Mouse (Mus musculus) retina, embryonic 14.5 days (tissue): Measurements from ENCODE around the gene Stk16.

Experiments used
- DNase-seq: peaks from one replicate; pipeline ENCODE4 v3.0.0-alpha.2; 2015; ENCODE audit warnings: low spot score

Stk16 gene

DNA sequence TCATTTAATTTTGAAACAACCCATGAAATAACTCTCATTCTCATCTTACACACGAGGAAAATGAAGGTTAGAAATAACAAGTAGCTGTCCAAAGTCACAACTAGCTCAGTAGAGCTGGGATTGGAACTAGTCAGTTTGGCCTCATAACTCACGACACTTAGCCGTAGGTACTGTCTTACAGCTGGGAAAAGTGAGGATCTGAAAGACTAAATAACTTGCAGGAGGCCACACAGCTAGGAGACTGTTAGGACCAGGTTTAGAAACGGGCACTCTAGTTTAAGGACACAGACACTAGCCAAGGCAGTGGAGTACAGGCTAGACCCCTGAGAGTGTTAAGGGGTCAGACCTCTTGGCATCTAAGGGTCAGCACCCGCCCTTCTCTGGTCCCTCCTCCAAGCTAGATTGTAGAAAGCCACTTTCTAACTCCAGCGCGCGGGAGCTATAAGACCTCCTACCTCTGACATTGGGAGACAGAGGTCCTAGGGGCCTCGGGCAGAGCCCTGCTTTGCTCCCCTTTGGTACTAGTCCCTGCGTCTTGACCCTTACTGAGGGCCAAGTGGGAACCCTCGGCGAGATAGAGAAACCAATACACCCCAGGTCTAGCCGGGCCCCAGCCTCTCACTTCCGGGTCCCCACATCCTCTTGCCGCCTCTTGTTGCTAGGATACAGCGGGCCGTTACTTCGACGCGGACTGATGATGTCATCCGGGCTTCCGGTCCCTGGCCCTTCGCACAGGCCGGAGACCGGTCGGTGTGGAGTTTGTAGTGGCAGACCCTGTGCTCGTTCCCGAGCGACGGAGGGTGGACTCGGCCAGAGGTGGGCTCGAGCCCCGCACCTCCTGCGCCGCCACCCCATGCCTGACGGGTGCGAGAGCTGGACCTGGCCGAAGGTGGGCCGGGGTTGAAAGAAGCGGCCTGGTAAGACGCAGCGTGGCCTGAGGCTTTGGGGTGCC, at the start of gene Stk16, which contains the start of gene Glb1l:
Gene Stk16, plus strand, starts transcription at position 703 of the 952 bp plus-strand sequence.
Gene Glb1l, minus strand, starts transcription at position 678 of the 952 bp plus-strand sequence.
- peak; percentile 98 for DNase-seq

- no peak for DNase-seq
These were observed 42.6 kb upstream of the Stk16 start for GRCm38 (mm10) chr1:75168093-75168471.

DNA sequence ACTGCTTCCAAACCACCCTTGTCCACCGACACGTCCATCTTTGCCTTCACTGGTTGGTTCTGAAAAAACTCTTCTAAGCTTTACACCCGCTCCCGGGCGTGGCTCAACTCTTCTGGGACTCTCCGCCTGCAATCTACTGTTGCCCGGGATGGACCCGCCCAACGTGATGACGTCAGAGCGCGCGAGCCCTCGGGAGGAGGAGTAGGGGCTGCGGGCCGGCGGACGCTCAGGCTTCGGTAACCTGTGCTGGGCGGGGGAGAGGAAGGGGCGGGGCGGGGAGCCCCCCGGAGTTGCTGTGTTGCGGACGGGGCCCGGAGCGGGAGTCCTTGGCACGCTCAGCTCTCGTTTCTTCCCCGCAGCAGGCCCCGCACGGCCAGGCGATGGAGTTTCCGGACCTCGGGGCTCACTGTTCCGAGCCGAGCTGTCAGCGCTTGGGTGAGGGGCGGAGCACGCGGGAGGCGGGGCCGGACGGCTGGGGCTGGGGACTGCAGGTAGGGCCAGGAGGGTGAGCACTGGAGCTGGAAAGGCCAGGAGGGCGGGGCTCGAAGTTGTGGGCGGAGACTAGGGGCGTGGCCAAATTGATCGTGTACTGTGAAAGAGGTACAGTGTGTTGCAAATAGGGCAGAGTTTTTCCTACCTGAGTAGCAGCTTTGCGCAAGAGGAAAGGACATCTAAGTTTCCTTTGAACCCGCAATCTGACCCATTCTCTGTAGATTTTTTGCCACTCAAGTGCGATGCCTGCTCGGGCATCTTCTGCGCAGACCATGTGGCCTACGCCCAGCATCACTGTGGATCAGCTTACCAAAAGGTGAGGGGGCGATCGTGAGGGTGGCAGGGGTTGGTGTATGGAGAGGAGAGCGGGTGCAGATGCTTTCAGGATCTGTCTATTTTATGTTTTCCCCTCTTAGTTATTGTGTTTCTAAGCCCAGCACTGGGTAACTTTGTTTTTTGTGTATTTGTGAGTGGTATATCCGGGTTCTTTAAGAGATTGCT, 41.9 kb upstream of the Stk16 start, which contains the start of gene Zfand2b:
Gene Zfand2b, plus strand, starts transcription at position 175 of the 993 bp plus-strand sequence.
- peak; percentile 93 for DNase-seq

- peak; percentile 13 for DNase-seq
These were observed 31.1 kb upstream of the Stk16 start for GRCm38 (mm10) chr1:75179334-75180104.

GRCm38 (mm10) chr1:75180105-75180590, 30.5 kb upstream of the Stk16 start, which contains the start of gene Abcb6:
Gene Abcb6 (minus strand): TSS chr1:75180392.
- peak; percentile 95 for DNase-seq

DNA sequence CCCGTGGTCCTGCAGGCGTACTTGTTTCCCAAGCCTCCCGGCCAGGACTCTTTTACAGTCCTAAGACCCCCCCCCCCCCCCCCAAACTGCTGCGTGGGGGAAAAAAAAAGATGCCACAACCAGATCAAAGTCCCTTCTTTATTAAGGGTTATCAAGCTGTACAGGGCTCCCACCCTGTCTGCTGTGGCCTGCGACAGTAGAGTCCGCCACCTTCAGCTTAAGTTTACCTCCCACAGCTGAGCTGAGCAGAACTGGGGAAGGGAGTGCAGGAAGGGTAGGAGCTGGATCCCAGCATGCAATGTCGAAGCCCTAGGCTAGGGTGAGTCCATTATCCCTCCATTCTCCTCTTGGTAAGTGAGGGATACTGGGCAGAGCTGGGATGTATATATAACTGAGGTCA, 29.9 kb upstream of the Stk16 start:
- no peak for DNase-seq

DNA sequence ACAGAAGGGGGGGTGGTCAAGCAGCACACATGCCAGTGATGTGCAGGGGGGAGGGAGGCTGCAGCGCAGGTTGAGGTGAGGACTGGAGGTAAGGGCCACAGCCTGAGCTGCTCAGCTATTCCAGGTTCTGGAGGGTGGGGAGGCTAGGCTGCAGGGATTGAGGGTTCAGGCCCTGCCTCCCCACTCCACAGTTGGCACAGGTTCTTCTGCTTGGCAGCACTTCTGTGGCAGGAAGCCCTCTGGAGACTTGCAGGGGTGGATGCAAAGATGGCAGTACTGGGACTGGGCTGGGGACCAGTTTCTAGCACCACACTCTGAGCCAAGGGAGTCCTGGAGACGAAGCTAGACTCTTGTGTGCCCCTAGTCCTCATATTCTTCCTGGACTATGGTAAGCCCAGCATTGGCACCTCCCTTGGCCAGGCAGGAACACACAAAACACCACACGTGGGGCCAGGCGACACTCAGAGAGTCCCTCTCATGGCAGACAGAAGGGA, 29.2 kb upstream of the Stk16 start:
- DNase-seq = no peak

DNA sequence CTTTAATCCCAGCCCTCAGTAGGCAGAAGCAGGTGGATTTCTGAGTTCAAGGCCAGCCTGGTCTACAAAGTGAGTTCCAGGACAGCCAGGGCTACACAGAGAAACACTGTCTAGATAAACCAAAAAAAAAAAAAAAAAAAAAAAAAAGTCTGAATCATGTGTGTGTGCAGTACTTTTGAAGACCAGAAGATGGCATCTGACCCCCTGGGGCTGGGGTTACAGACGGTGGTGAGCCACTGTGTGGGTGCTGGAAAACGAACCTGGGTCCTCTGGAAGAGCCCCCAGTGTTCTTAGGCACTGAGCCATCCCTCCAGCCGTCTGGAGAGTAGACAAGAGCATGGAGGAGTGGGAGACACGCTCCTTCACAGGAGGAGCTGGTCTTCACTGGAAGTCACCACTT, 28.5 kb upstream of the Stk16 start:
- no peak for DNase-seq

- DNase-seq = no peak
These were observed 25.1 kb upstream of the Stk16 start for GRCm38 (mm10) chr1:75185495-75185894.

- no peak for DNase-seq
These were observed 23.5 kb upstream of the Stk16 start for GRCm38 (mm10) chr1:75187126-75187525.

DNA sequence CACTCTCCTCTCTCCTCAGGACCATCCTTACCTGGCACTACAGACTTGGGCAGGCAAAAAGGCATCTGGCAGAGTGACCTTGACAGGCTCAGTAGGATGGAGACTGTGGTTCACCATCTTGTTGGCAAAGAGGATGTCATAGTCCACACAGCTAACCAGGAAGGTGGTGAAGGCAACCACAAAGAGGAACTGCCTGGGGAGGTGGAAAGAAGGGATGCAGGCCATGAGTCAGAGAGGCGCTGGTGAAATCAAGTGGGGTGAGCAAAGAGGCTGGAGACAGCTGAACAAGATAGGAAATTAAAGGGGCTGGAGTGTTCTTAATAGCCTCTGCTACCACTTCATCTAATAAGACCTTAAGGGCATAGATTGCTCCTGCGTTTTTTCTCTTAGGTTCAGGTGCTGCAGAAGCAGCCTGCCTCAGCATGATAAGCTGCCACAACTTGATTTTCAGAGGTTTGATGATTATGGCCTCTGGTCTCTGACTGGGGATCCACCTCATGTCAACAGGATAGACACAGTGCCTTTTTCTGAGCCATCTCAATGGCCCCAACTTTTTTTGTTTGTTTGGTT, 22.6 kb upstream of the Stk16 start:
- no peak for DNase-seq

- no peak for DNase-seq
These were observed 20.1 kb upstream of the Stk16 start for GRCm38 (mm10) chr1:75190577-75190976.

DNA sequence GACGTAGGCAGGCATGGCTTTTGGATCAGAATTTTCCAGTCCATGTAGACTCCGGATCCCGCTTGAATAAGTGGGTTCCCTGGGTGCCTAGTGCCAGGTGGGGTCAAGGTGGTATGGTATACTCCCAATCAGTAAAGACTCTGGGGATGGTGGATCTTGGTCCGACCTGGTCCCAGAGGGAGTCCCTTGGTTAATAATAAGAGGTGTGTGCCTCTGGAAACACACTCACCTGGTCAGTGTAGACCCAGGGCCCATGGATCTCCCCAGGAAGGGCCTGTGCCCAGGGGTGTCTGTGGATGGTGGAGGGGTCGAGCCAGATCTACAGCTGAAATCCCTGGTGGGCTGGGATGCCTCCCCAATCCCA, 19.4 kb upstream of the Stk16 start:
- DNase-seq = no peak

DNA sequence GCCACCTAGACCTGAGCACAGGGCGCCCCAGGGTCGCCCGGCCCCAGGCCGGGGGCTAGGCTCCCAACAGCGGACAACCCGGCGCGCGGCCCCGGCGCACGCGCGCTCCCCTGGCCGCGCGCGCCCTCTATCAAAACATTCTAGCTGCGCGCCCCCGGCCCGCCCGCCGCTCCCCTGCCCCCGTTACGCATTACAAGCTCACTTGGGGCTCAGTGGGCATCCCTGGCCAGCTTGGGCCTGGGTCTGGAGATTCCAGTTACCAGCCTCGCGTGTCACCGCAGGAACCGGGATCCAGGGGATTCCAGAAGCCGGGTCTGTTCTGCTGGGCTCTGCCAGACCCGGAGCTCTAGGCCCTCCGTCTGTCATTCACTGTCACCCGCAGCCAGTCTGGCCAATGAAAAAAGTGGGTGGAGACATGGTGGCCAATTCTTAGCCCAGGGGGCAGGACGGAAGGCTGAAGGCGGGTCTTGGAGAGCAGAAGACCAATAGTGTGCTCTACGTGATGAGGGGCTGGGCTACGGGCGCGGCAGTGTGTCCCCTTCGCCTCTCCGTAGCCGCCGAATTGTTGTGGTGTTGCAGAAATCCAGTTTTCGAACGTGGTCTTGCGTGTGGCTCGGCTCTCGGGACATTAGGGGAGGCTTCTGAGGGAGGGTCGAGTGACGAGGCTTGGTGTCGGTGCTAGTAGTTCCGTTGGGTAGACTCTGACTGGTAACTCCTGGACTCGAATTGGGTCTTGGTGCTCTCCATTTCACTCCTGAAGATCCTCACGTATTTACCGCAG, 18.8 kb upstream of the Stk16 start, which contains the start of the genes Ankzf1 and Atg9a:
Gene Ankzf1, plus strand, starts transcription at position 530 of the 781 bp plus-strand sequence.
Gene Atg9a, minus strand, starts transcription at position 575 of the 781 bp plus-strand sequence.
- peak; percentile 96 for DNase-seq

DNA sequence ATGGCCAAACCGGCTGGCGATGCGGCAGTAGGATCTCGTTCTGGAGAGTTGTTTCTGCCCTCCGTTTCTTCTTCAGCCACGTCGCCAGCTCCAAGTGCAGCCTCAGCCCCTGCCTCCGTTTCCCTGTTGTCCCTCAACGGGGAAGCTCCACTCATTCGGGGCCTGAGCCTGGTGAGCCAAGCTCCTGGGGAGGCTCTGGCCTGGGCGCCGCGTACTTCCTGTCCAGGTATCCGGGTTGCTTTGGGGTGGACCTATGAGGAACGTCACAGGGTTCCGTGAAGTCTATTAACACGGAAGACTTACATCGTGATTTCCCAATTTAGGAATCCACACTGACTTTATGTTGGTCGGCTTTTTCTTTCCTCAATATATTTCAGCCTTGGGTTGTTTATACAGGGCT, 18.2 kb upstream of the Stk16 start:
- no peak for DNase-seq

DNA sequence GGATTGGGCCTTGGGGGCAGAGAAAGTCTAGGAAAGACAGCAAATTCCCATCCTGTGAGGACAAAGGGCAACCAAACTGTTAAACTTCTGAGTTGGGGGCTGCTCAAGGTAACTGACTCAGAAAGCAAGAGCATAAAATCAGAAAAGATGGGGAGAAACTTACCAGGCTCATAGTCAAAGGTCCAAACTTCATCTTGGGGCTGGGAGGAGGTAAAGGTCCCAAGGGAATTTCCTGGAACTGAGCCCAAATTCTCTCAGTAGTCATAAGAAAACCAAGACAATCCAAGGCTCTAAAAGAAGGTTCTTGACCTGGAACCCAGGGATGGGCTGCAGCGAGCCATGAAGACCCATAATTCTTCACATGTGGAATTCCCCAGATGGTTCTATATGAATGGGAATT, 9.4 kb upstream of the Stk16 start:
- DNase-seq = no peak

DNA sequence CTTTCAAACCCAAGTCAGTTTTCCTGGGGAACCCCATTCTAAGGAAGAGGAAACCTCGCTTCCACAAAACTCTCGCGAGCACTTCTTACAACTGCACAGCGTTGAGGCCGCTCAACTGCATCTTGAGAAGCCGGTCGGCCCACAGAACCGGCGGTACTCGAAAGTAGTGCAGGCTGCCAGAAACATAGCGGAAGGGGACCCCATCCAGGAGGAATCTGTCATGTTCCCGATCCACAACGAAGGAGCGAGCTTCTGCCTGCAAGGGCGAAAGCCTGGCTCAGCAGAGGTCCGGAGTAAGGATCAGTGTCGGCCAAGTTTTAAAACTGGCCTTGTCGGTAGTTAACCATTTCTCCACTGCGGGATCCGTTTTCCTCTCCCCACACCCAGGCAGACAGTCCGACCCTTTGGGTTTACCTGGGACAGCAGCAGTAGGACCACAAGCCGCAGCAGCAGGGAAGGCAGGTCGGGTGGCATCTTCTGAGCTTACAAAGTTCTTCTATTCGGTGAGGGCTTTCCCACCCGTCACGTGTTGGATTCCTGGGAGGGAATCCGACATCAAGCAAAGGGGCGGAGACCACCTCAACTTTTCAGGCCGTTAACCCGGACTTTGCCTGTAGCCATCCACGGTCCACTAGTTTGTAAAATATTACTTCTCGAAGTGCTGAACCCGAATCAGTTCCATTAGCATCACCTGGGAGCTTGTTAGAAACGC, 1.5 kb upstream of the Stk16 start:
- peak; percentile 19 for DNase-seq

DNA sequence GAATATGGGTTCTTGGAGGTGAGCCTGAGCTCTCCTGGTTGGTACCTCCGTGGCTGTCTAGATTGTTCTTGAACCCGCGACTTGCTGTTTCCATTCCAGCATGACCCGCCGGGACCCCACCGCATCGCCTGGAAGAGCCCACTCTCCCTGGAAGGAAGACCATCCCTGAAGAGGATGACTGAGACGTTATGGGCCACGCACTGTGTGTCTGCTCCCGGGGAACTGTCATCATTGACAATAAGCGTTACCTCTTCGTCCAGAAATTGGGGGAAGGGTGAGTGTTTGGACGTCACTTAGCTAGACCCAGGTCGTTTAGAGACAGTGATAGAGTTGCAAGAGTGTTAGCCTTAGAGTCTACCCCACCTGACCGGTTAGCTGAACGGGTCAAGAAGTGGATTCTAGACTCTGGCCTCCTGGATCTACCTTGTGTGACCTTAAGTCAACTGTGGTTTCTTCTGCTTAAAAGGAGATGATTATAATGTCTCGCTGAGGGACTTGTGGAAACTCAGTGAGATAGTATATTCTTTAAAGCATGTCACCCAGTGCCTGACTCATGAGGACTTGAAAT, 587 bp downstream of the Stk16 start:
- no peak for DNase-seq

GRCm38 (mm10) chr1:75212542-75212941, 1.9 kb downstream of the Stk16 start:
- DNase-seq = no peak
